Mouse (Mus musculus): ENCODE measurements around the gene Camsap3.

- TF ChIP-seq POLR2A (IDR thresholded peaks at IDR 0.05; ENCODE audit: insufficient read depth, low read length) (no peak), CTCF (IDR thresholded peaks at IDR 0.05; ENCODE audit: low read depth, low read length) (peak; percentile 35), EP300 (IDR thresholded peaks at IDR 0.05; ENCODE audit: insufficient read depth, low read depth, low read length) (no peak)
Observed at GRCm38 (mm10) chr8:3628014-3628413, 40.9 kb downstream of the Camsap3 start.
